Mouse (Mus musculus): ENCODE measurements around the gene Ina. TPM values are rescaled to one million over a fixed set of nuclear protein-coding genes. Genes with fewer than 3 reads are reported as not detected.

The Ina gene
- polyA plus RNA-seq (2014; fragmentation: Illumina TruSeq; extraction: RNeasy Lipid Tissue Mini Kit (QIAGEN cat#74804); ENCODE audit: low read depth, low replicate concordance) = not detected

DNA sequence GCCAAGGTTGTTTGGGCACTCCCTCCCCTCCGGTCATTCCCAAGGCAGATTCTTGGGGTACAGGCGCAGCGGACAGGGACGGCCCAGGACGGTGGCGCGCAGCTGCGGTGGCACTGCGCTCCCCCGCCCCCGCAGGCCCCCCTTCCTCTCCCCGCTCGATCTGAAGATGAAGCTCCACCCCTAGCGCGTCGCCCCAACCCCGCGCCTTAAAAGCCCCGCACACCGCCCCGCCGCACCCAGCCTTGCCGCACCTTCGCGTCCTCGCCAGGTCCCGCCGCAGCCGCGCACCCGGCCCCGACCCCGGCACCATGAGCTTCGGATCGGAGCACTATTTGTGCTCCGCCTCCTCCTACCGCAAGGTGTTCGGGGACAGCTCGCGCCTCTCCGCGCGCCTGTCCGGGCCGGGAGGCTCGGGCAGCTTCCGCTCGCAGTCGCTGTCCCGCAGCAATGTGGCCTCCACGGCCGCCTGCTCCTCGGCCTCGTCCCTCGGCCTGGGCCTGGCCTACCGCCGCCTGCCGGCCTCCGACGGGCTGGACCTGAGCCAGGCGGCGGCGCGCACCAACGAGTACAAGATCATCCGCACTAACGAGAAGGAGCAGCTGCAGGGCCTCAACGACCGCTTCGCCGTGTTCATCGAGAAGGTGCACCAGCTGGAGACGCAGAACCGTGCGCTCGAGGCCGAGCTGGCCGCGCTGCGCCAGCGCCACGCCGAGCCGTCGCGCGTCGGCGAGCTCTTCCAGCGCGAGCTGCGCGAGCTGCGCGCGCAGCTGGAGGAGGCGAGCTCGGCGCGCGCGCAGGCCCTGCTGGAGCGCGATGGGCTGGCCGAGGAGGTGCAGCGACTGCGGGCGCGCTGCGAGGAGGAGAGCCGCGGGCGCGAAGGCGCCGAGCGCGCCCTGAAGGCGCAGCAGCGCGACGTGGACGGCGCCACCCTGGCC is at the start of gene Ina, which contains the start of gene Nt5c2:
TSS of gene Ina (plus strand) at position 252 of the 935 bp plus-strand sequence.
TSS of gene Nt5c2 (minus strand) at position 707 of the 935 bp plus-strand sequence.

DNA sequence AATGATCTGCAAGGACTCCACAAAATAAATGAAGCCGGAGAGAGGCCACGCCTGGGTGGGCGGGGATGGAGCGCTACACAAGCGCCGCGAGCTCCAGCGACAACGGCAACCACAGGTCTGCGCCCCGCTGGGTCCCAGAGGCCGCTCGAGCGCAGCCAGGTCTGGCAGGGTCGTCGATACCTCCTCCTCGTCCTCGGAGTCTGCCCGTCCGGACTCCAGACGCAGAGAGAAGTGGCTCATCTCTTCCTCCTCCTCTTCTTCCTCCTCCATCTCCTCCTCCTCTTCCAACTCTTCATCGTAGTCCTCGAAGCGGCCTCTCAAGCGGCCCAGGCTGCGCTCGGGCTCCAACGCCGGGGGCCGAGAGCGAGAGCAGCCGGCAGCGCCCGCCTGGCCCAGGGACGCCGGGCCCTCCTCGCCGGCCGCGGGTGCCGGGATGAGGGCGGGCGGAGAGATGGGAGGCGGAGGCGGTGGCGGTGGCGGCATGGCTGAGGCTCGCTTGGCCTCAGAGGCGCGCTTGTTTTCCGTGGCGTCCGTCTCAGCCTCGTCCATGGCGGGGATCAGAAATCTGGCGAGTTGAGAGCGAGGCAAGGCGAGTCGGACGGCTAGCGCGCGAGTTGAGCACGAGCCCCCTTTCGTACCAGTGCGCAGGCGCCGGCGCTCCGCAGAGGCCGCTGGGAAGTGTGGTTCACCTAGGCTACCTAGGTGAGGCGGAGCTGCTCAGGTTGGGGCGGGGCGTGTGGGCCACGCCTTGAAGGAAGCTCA is 36.0 kb downstream of the Ina start, which contains the start of gene Pcgf6:
TSS of gene Pcgf6 (minus strand) at position 636 of the 762 bp plus-strand sequence.

DNA sequence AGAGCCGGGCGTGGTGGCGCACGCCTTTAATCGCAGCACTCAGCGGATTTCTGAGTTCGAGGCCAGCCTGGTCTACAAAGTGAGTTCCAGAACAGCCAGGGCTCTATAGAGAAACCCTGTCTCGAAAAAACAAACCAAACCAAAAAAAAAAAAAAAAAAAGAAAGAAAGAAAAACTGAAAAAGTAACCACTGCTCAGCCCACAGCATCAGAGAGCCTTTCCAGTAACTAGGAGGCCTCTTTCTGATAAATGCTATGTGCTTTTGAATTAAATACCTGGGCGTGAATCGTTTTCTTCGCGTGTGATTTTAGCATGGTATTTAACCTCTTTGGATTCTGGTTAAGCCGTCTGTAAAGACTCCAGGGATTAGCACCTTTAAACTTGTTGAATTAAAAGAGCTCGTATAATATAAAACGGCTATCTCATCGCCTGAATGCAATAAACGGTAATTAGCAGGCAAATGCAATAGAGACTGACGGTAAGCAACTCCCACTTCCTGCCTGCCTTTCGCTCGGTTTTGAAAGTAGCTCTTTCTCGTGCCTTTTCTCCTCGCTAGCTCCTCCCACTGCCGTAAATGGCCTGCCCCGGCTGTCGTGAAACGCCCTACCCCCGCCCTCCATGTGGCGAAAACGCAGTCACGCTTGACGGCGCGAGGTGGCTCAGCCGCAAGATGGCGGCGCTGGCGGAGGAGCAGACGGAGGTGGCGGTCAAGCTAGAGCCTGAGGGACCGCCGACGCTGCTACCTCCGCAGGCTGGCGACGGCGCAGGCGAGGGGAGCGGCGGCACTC is 52.8 kb downstream of the Ina start, which contains the start of gene Taf5:
TSS of gene Taf5 (plus strand) at position 651 of the 787 bp plus-strand sequence.

Other genes starting within 250 kb of the Ina start
- gene Nt5c2, start 455 bp downstream of the Ina start, polyA plus RNA-seq (2014; fragmentation: Illumina TruSeq; extraction: RNeasy Lipid Tissue Mini Kit (QIAGEN cat#74804); ENCODE audit: low read depth, low replicate concordance) = 166 TPM
- gene Pcgf6, start 36.2 kb downstream of the Ina start, polyA plus RNA-seq (2014; fragmentation: Illumina TruSeq; extraction: RNeasy Lipid Tissue Mini Kit (QIAGEN cat#74804); ENCODE audit: low read depth, low replicate concordance) = 22.5 TPM
- 6.5 TPM for gene Taf5, start 53.0 kb downstream of the Ina start, polyA plus RNA-seq (2014; fragmentation: Illumina TruSeq; extraction: RNeasy Lipid Tissue Mini Kit (QIAGEN cat#74804); ENCODE audit: low read depth, low replicate concordance)
- 3,472 TPM for gene Usmg5, start 75.9 kb downstream of the Ina start, polyA plus RNA-seq (2014; fragmentation: Illumina TruSeq; extraction: RNeasy Lipid Tissue Mini Kit (QIAGEN cat#74804); ENCODE audit: low read depth, low replicate concordance)
- gene Pdcd11, start 76.1 kb downstream of the Ina start, polyA plus RNA-seq (2014; fragmentation: Illumina TruSeq; extraction: RNeasy Lipid Tissue Mini Kit (QIAGEN cat#74804); ENCODE audit: low read depth, low replicate concordance) = 2.5 TPM
- gene Calhm2, start 123.6 kb downstream of the Ina start, polyA plus RNA-seq (2014; fragmentation: Illumina TruSeq; extraction: RNeasy Lipid Tissue Mini Kit (QIAGEN cat#74804); ENCODE audit: low read depth, low replicate concordance) = 0.44 TPM
- gene Calhm1, start 129.6 kb downstream of the Ina start, polyA plus RNA-seq (2014; fragmentation: Illumina TruSeq; extraction: RNeasy Lipid Tissue Mini Kit (QIAGEN cat#74804); ENCODE audit: low read depth, low replicate concordance) = not detected
- gene Calhm3, start 143.1 kb downstream of the Ina start, polyA plus RNA-seq (2014; fragmentation: Illumina TruSeq; extraction: RNeasy Lipid Tissue Mini Kit (QIAGEN cat#74804); ENCODE audit: low read depth, low replicate concordance) = not detected
- gene Neurl1a, start 164.1 kb downstream of the Ina start, polyA plus RNA-seq (2014; fragmentation: Illumina TruSeq; extraction: RNeasy Lipid Tissue Mini Kit (QIAGEN cat#74804); ENCODE audit: low read depth, low replicate concordance) = not detected